Mouse (Mus musculus) midbrain, embryonic 16.5 days (tissue): ENCODE data around the gene Rbpjl. TPM values are rescaled to one million over a fixed set of nuclear protein-coding genes. Genes with fewer than 3 reads are reported as not detected.

ENCODE experiments used
- ATAC-seq: fragments of 200-750 bp; cut with Nextera tagmentation; 2 replicates; pipeline ENCODE4 v1.8.0; 2017; ENCODE audit warnings: moderate TSS enrichment
- H3K27ac ChIP-seq: fragments of 300-500 bp; sonication (generic); 2 replicates; pipeline ENCODE4 v1.5.1; 2014; ENCODE audit warnings: mild to moderate bottlenecking, low read length, mixed read lengths
- H3K27me3 ChIP-seq: fragments of 300-500 bp; sonication (generic); 2 replicates; pipeline ENCODE4 v1.6.1; 2014; ENCODE audit warnings: low read depth, low read length, mixed read lengths; ENCODE audit not compliant: control insufficient read depth, insufficient read depth
- H3K36me3 ChIP-seq: fragments of 300-500 bp; sonication (generic); 2 replicates; pipeline ENCODE4 v1.6.1; 2014; ENCODE audit warnings: mild to moderate bottlenecking, low read length, moderate library complexity, mixed read lengths; ENCODE audit not compliant: control insufficient read depth, insufficient read depth
- H3K4me1 ChIP-seq: fragments of 300-500 bp; sonication (generic); 2 replicates; pipeline ENCODE4 v1.6.1; 2014; ENCODE audit warnings: mild to moderate bottlenecking, low read length, mixed read lengths; ENCODE audit not compliant: control insufficient read depth, insufficient read depth
- H3K4me2 ChIP-seq: fragments of 300-500 bp; sonication (generic); 2 replicates; pipeline ENCODE4 v1.6.1; 2014; ENCODE audit warnings: mild to moderate bottlenecking, low read length, mixed read lengths
- H3K4me3 ChIP-seq: fragments of 300-500 bp; sonication (generic); 2 replicates; pipeline ENCODE4 v1.5.1; 2014; ENCODE audit warnings: low read depth, mild to moderate bottlenecking, low read length, moderate library complexity, mixed read lengths
- H3K9ac ChIP-seq: fragments of 300-500 bp; sonication (generic); 2 replicates; pipeline ENCODE4 v1.6.1; 2014; ENCODE audit warnings: low read depth, low read length, mixed read lengths
- H3K9me3 ChIP-seq: fragments of 300-500 bp; sonication (generic); replicated peaks from 2 replicates; pipeline ENCODE4 v1.6.1; 2014; ENCODE audit warnings: mild to moderate bottlenecking, low read length, mixed read lengths; ENCODE audit not compliant: control insufficient read depth, poor library complexity, severe bottlenecking
- WGBS: fragments of 180-500 bp; shearing (Covaris S2); extraction: QIAGEN DNeasy Blood & Tissue Kit; methylation state at CpG from one replicate; pipeline ENCODE4 v1.1.7; 2014; 5-methylcytosine and 5-hydroxymethylcytosine counted together
- polyA plus RNA-seq: library from polyadenylated mRNA; unstranded; fragments of >200 nt; fragmentation: Nextera tagmentation; extraction: Ambion mirVana; gene quantifications from 2 replicates; pipeline ENCODE4 v1.2.1, GENCODE M21; 2015

The Rbpjl gene
- polyA plus RNA-seq, 1 experiment from 2014 or later, result 0.04 TPM

DNA sequence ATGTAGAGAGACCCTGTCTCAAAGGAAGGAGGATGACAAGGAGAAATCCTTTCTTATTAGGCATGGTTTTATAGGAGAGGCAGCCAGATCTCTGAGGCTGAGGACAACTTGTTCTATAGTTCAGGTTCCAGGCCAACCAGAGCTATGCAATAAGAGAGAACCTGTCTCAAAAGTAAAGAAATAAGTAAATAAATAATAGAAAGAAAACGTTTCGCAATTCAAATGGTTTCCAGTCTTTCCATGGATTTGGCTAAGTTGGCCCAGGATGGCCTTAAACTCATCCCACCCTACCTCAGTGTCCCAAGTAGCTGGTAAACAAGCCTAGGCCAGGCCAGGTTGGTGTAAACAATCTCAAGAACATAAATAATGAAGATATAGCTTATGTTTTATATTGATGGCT lies 41.8 kb downstream of the Rbpjl start:
- Histone ChIP-seq H3K27ac (no peak overlapping the region), H3K27me3 (peaks cover 8% of the 10 kb centered on the region), H3K4me2 (no peak overlapping the region), H3K9me3 (no peaks in the 10 kb centered on the region), H3K4me3 (no peak overlapping the region), H3K9ac (no peak overlapping the region), H3K36me3 (no peaks in the 10 kb centered on the region), H3K4me1 (peaks cover 17% of the 10 kb centered on the region)
- WGBS, result 89% methylated on average over 2 of the region's 2 CpGs
- ATAC-seq, result no peak

DNA sequence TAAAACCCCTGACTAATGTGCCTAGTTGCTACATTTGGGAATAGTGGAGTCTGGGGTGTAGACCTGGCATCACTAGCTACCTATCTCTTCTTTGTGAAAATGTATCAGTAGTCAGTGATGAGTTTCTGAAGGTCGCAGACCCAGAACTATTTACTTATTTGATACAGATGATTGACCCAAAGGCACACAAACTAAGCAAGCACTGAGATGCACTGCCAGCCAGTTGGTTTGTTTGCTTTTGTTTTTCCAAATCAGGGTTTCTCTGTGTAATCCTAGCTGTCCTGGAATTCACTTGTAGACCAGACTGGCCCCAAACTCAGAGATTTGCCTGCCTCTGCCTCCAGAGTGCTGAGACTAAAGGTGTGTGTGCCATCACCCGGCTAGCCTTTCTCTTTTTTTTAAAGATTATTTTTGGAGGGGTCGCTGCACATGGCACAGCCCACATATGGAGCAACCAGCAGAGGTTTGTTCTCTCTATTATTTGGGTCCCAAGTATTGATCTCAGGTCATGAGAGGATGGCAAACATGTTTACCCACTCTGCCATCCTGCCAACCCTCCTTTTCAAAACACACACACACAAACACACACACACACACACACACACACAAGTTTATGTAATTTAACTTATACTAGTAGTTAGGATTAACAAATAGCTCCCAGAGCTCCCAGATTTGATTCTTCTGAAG lies 42.6 kb downstream of the Rbpjl start:
- no peak overlapping the region for H3K4me3 ChIP-seq
- no peak overlapping the region for H3K27ac ChIP-seq
- H3K36me3 ChIP-seq, result no peaks in the 10 kb centered on the region
- 80% methylated on average over 3 of the region's 3 CpGs for WGBS
- H3K4me1 ChIP-seq, result peaks cover 17% of the 10 kb centered on the region
- ATAC-seq, result no peak
- H3K9ac ChIP-seq, result no peak overlapping the region
- no peak overlapping the region for H3K4me2 ChIP-seq
- no peaks in the 10 kb centered on the region for H3K9me3 ChIP-seq
- peaks cover 8% of the 10 kb centered on the region for H3K27me3 ChIP-seq

DNA sequence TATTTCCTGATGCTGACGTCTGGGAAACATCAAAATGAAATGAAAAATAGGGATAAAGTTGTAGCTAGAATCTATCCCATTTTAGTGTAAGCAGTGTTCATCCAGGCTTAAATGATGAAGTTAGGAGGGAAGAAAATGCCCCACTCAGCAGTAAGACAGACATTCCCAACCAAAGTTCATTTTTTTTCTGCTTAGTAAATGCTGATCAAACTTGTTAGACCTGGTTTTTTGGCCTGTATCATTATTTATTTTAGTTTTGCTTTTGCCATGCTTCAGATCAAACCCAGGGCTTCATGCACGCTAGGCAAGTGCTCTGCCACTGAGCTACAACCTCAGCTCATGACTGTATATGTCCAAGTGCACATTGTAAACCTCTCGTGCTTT lies 43.1 kb downstream of the Rbpjl start:
- Histone ChIP-seq H3K9me3 (no peaks in the 10 kb centered on the region), H3K36me3 (no peaks in the 10 kb centered on the region), H3K4me3 (no peak overlapping the region), H3K4me1 (peaks cover 17% of the 10 kb centered on the region), H3K4me2 (no peak overlapping the region), H3K9ac (no peak overlapping the region), H3K27ac (no peak overlapping the region), H3K27me3 (peaks cover 7% of the 10 kb centered on the region)
- WGBS, result 78% methylated on average over 3 of the region's 3 CpGs
- ATAC-seq, result no peak

DNA sequence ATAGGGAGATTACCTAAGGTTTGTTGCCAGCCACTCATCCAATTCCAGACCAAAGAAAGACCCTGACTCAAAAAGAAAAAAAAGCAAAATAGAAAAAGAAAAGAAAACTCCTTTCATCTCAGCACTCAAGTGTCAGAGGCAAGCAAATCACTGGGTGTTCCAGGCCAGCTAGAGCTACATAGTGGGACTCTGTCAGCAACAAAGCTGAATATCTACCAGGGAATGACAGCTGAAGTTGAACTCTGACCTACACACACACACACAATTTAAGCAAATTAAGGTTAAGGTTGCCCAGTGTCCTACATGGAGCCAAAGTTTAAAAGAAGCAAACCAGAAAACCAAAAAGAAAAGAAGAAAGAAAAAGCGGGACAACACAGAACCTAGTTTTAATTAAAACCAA lies 45.2 kb downstream of the Rbpjl start:
- Histone ChIP-seq H3K4me2 (no peak overlapping the region), H3K4me3 (no peak overlapping the region), H3K27me3 (no peaks in the 10 kb centered on the region), H3K9me3 (no peaks in the 10 kb centered on the region), H3K27ac (no peak overlapping the region), H3K4me1 (peaks cover 6% of the 10 kb centered on the region; the same call in 1 of the 2 replicates), H3K36me3 (no peaks in the 10 kb centered on the region), H3K9ac (no peak overlapping the region)
- 89% methylated on average over 1 of the region's 1 CpGs for WGBS
- no peak for ATAC-seq

DNA sequence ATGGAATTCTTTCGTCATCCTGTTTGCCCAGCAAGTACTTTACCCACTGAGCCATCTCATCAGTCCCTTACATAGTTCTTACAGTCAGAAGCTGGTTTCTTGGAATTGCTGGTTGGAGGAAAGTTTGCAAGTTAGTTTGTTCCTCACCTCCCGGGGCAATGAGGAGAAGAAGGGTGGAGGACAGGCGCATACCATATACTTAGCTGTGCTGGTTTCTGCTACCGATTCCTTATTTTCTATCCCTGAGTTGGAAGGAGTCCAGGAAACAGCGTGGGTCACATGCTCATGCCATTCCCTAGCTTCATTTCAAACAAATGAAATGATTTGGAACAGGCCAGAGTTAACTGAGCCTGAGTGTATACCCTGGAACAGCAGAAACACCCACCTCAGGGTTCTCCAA lies 46.0 kb downstream of the Rbpjl start:
- no peaks in the 10 kb centered on the region for H3K4me1 ChIP-seq
- no peak for ATAC-seq
- no peak overlapping the region for H3K4me2 ChIP-seq
- no peaks in the 10 kb centered on the region for H3K36me3 ChIP-seq
- no peak overlapping the region for H3K27ac ChIP-seq
- H3K9me3 ChIP-seq, result no peaks in the 10 kb centered on the region
- H3K27me3 ChIP-seq, result no peaks in the 10 kb centered on the region
- H3K9ac ChIP-seq, result no peak overlapping the region
- H3K4me3 ChIP-seq, result no peak overlapping the region
- WGBS, result 84% methylated on average over 5 of the region's 5 CpGs

DNA sequence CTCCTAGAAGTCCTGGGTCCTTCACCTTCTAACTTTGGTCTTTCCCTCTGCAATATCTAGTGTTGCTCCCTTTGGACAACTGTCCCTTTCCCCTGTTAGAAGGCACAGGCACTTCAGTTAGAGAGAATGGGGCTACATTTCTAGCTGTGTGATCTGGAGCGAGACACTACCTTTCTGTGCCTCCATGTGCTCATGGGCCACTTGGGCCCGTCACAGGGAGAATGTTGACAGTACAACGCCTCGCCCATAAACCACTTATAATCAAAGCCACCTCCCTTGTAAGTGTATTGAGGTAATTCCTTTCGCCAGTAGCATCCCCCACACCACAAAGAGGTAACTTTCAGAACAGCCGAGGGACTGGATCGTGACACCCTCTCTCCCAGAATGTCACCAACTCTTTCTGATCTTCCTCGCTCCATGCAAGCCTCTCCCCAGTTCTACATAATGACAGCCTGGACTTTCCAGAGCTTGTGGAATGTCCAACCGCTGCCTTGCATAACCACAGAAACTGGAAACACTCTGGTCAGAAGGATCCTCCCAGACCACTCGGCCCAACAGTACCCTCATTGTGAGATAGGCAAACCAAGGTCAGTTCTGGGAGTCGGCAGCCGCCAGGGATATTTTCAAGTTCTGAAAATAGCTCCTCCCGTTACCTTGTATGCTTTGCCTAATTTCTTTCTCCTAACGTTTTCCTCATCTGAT lies 46.6 kb downstream of the Rbpjl start:
- no peak overlapping the region for H3K27ac ChIP-seq
- no peak overlapping the region for H3K4me2 ChIP-seq
- 90% methylated on average over 14 of the region's 14 CpGs for WGBS
- no peak for ATAC-seq
- no peak overlapping the region for H3K4me3 ChIP-seq
- H3K9ac ChIP-seq, result no peak overlapping the region
- H3K9me3 ChIP-seq, result no peaks in the 10 kb centered on the region
- no peaks in the 10 kb centered on the region for H3K27me3 ChIP-seq
- no peaks in the 10 kb centered on the region for H3K36me3 ChIP-seq
- H3K4me1 ChIP-seq, result no peaks in the 10 kb centered on the region

DNA sequence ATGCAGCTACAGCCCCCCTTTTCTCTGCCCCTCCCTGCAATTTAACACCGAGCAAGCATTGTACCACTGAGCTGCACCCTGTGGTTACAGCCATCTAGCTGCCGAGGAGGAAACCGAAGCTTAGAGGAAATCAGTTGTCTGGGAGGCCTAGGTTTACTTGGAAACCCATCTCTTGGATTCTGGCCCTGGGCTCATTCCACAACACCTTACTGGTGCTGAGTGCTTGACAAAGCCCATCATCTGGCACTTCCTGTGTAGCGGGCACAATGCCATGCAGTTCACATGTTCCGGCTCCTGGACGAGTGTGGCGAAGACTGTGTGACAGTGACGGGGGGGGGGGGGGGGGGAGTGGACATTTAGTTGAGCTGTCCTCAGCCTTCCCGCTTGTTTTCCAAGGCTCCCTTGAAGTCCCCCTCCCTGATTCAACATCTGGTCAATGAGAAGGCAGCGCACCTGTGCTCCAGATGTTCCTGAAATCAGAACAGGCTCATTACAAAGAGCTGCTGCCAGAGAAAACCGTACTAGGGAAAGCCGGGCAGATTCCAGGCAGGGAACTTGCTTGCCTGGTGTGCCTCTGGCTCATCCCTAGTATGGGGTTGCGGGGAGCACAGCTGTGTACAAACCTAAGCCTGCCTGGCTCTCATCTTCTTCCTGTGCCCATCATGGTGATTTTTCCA lies 49.2 kb downstream of the Rbpjl start:
- Histone ChIP-seq H3K4me2 (no peak overlapping the region), H3K27ac (no peak overlapping the region), H3K9ac (no peak overlapping the region), H3K4me3 (no peak overlapping the region), H3K36me3 (no peaks in the 10 kb centered on the region), H3K9me3 (no peaks in the 10 kb centered on the region), H3K4me1 (no peaks in the 10 kb centered on the region), H3K27me3 (no peaks in the 10 kb centered on the region)
- ATAC-seq, result no peak
- WGBS, result 52% methylated on average over 13 of the region's 13 CpGs

DNA sequence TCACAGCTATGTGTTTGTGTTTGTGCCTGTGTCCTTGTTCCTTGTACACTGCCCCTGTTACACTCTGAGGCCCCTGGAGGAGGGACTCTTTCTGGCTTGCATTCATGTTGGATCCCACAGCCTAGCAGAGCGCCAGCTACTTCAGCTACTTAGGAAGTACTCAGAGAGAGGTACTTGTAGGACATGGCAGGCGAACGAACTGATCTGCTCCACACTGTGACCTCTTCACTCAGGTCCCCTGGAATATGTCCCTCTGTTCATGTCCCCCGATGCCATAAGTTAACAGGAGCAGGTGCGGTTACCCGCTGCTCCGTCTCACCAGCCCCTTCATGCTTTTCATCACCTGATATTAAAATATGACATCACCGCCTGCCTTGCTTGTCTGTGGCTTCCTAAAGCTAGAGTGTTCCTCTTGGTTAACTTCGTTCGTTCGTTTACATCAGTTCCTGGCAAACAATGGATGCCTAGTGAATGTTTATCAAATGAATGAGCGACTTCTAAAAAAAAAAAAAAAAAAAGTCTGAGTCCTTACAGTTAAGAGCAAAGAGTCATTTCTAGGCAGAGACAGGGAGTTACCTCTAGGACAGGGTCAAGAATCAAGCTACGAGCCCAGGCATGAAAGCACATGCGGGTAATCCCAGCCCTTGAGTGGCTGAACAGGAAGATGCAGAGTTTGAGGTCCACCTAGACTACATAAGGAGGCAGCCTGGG lies 50.3 kb downstream of the Rbpjl start:
- Histone ChIP-seq H3K4me1 (no peaks in the 10 kb centered on the region), H3K36me3 (no peaks in the 10 kb centered on the region), H3K27me3 (no peaks in the 10 kb centered on the region), H3K9ac (no peak overlapping the region), H3K9me3 (no peaks in the 10 kb centered on the region), H3K4me2 (no peak overlapping the region), H3K4me3 (no peak overlapping the region), H3K27ac (no peak overlapping the region)
- ATAC-seq, result no peak
- WGBS, result 85% methylated on average over 14 of the region's 14 CpGs
